Mouse (Mus musculus): ENCODE data around the gene Lamp1.

Gene Lamp1

DNA sequence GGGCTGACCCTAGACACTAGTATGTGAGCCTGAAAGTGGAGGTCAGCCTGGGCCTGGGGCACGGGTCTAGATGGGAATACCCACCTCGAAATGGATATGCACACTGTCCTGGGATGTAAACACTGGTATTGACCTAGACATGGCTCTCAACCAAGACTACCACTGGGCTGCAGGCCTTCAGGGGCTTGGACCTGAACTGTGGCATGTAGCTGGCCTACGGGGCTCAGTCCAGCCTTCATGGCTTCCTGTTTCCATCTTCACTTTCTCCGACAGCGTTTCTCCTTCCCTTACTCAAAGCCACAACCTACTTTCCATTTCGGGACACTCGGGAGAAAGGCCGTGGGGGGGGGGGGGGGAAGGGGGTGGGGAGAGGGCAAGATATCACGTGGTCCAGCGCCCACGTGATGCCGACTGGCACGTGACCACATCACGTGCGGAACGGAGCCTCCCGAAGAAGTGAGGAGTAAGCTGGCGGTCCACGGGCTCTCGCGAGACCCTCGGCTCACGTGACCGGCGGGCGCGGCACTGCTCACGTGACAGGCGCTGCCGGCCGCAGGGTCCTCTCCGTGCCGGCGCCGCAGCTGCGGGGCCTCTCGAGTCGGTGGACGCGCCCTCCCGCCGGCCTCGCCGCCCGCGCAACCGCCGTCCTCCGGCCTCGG lies at the start of gene Lamp1:
Gene Lamp1 (plus strand): TSS at position 444 of the 659 bp plus-strand sequence.
- peak; percentile 100 for DNase-seq

DNA sequence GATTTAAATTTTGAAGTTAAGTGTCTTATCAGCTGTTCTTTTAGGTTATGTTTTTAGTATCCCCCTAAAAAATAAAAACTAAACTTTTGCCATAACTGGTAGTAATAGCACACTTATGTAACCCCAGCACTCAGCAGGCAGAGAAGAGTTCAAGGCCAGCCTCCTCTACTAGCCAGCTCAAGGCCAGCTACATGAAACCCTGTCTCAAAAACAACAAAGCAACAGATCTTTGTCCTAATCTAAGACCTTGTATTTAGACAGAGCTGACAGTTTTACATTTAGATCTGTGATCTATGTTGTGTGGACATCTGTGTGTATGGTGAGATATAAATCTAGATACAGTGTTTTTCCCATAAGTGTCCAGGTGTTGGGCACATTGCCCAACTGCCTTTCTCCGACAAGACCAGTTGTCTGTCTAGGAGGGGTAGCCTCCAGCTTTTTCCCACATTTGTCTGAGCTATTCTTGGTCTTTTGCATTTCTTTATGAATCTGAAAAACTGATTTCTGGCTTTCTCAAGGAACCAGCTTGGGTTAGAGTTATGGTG lies 49.5 kb upstream of the Lamp1 start:
- DNase-seq, result no peak

DNA sequence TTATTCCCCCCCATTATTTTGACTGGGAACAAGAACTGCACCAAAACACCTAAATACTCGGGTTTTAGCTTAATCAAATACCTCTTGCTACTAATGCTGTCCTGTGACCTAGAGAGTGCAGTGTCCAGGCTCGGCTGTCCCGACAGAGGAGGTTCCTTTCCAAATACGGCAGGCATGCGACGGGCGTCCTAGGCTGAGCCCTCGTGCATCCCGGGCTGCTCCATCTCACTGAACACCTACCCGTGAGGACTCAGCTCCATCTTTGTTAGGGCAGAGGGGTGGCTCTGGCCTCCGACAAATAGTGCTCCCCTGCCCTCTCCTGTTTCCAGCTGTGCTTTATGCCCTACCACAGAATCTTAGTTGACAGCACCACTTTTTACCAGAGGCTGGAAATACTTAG lies 47.0 kb upstream of the Lamp1 start:
- no peak for DNase-seq

DNA sequence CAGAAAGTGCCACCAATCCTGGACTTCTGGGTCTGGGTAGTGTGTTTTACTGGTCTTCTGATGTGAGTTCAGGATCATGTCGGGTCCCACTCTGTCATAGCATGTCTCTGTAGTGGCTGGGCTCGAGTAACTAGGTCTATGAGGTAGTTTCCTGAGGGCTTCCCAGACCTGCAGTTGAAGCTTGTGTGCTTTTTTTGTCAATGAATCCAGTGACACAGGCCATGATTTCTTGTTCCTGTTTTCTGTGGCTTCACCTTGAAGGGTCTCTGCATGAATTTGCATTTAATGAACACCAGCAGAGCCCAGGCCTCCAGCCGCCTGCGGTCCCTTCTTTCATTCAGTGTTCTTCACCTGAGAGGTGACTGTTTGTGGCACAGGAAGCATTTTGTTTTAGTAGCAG lies 45.7 kb upstream of the Lamp1 start:
- no peak for DNase-seq

DNA sequence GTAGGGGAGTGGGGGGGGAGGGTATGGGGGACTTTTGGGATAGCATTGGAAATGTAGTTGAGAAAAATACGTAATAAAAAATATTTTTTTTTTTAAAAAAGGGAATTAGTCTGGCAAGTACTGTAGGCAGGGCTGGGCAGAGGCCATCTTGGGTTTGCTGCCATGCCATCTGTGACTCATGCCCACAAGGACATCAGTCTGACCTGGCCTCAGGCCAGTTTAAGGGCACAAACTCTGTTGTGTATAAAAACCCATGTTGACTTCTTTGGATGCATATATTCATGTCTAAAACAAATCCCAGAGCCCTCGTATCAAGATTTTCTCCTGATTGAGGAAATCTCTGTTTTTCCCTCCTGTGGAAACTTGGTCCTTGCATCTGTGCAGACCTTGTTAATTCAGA lies 41.9 kb upstream of the Lamp1 start:
- no peak for DNase-seq

DNA sequence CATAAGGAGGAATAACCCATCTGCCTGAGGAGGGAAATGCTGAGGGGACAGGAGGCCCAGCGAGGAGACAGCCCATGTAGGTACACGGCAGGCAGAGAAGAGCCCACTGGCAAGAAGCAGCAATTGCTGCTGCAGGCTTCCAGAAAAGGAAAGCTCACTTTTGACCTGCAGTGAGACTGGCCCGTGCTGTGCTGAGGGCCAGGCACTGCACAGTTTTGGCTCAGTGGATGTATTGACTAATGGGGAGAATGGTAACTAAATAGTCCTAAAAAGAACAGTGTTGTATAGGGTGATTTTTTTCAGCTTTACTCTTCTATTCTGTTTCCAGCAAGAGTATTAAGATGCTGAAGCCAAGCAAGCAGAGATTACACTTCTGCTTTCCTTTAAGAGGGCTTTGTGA lies 40.4 kb upstream of the Lamp1 start:
- no peak for DNase-seq

DNA sequence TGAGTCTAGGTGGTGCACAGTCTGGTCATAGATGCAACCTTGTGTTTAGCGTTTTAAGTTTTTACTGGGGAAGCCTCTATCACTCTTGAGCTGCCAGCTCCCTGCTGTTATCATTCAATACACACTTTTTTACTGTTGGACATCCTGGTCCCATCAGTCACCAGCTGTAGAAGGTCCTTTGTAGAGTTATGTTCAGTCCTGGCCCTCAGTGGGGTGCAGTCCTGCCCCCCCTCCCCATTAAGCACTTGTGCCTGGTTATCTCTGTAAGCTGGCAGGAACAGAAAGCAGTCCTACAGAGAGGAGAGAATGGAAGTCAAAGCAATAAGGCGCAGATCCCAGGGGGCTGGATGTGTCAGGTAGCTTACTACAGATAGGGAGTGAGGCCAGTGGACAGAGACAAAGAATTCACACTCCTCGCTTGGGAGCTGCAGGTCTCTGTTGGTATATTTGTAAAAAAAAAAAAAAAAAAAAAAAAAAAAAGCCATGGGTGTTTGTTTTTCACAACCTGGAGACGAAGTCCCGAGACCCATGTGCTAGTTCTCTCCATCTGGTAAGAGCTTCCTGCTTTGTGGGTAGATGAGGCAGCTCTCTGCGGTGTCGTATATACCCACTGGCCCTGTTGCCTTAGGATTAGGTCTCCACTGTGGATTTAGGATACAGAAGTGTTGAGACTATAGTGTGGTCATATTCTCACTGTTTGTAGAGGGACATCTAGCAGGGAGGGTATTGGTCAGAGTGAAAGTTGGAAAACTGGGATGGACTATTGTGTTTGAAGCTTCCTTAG lies 37.9 kb upstream of the Lamp1 start:
- no peak for DNase-seq

DNA sequence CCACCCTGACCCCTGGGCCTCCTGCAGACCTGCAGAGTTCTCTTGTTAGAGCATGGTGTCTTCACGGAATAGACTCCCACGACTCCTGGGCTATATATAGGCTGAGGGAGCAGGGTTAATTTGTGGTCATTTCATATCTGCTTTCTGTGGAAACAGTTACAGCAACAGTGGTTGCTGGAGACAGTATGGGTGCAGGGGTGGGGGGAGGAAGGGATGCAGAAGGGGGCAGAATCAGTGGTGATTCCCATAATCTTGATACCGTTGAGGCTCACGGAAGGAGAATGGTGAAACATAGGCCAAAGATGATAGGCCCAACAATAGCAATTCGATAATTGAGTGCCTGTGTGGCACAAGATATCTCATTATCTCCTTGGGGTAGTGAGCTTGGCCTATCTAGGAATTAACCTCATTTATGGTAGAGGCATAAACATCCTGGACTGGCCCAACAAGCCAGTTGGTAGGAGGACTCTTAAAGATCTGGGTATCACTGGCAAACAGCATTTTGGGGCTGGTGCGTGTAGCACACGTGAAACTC lies 36.0 kb upstream of the Lamp1 start:
- DNase-seq, result no peak

DNA sequence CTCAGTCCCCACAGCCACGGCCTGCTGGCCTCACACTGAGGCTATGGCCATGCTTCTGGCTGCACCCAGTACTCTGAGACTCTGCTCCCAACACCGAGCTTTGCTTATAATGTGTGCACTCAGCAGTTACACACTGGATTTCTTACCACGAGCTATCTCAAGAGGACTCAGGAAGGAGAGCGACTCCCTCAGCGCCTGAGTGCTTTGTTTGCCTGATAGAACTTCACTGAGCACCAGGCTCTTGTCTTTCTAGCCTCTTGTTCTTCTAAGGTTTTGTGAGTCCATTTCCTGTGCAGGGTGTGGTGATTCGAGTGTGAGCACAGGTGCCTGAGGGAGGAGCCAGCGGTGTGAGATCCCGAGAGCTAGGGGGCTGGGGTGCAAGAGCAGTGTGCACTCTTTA lies 34.1 kb upstream of the Lamp1 start:
- DNase-seq, result no peak

DNA sequence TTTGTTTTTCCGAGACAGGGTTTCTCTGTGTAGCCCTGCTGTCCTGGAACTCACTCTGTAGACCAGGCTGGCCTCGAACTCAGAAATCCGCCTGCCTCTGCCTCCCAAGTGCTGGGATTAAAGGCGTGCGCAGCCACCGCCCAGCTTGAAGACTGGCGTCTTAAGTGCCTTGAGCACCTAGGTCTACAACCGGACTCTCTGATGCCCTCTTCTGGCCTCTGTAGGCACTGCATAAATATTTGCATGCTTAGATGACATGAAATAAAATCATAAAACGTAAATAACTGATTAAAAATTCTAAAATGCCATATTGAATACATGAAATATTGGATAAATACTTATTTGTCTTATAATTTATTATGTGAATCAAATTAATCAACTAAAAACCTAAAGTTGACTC lies 26.7 kb upstream of the Lamp1 start:
- DNase-seq, result peak; percentile 54 to 85

DNA sequence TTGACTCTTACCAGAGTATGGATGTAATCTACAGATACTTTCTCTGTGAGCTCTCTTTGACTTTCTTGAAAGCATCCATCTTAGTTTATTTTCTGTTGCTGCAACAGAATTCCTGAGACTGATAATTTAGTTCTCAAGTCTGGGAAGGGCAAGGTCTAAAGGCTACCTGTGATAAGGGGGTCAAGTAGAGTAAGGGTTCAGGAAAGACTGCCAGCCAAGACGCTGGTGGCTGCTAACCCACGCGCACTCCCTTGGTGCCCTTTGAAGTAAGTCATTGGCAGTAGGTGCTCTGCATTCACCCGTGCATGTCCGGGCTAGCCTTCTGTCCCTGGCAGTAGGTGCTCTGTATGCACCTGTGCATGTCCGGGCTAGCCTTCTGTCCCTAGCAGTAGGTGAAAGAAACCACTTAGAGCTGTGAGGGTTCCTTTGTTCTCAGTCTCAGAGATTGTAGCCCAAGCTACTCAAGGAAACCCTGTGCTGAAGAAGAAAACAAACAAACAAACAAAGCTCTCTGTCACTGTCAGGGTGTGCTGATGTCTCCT lies 19.2 kb upstream of the Lamp1 start:
- DNase-seq, result no peak

DNA sequence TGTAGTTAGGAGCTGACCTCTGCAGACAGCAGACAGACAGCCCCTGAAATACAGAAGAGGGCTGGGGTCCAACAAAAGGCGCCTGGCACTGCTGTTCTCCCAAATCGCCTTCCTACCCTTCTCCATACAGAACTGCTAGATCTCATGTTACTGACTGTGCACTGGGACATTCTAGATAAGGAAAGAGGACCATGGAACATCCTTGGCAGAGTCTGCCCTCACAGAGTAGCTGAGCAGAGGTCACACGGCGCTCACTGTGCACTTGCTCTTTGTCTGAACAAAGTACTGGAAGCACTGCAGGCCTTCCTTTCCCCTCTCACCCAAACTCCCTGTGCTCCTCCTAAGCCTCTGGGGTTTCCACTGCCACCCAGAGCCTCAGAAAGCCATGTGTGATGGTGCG lies 17.3 kb upstream of the Lamp1 start:
- no peak for DNase-seq

DNA sequence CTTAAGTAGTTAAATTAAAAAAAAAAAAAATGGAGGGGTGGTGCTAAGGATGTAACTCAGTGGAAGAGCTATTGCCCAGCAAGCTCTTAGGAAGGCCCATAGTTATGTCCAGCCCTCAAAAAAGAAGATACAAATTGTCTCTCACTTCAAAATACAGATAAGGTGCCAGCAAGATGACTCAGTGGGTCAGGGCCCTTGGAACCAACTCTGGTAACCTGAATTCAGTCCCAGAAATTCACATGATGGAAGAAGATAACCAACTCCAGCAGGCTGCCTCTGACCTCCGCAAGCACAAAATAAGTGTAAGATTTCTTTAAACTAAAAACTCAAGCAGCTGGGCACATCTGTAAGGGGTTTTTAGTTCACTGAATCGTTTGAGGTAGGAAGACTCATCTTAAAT lies 10.5 kb upstream of the Lamp1 start:
- no peak for DNase-seq

DNA sequence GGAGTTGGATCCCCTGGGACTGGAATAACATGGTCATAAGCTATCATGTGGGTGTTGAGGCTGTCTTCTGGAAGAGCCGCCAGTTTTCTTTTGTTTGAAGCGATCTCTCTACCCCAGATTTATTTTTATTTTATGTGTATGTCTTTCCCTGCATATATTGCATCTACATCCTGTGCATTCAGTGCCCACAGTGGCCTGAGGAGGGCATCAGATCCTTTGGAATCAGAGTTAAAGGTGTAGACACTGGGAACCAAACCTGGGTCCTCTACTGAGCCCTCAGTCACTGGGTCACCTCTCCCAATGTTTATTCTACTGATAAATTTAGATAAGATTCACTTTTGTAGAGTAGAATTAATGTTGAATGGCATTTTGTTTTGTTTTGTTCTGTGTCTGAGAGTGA lies 9.7 kb upstream of the Lamp1 start:
- peak in 1 of 2 experiments; percentile 16 for DNase-seq

DNA sequence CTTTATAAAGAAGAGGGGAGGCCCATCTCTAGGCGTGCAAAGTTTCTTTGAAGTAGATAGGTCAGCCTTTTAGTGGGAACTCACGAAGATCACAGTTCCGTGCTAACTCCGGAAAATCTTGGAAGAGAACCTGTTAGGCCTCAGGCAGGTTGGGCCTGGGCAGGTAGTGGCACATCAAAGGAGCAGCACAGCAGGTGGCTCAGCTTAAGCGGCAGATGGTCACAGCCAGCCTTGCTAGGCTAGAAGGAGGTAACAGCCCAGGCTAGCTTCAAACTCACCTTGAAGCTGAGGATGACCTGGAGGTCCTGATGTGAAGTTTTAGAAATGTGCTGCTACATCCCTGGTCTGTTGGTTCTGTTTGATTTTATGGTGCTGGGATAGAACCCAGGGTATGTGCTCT lies 9.1 kb upstream of the Lamp1 start:
- DNase-seq, result no peak

DNA sequence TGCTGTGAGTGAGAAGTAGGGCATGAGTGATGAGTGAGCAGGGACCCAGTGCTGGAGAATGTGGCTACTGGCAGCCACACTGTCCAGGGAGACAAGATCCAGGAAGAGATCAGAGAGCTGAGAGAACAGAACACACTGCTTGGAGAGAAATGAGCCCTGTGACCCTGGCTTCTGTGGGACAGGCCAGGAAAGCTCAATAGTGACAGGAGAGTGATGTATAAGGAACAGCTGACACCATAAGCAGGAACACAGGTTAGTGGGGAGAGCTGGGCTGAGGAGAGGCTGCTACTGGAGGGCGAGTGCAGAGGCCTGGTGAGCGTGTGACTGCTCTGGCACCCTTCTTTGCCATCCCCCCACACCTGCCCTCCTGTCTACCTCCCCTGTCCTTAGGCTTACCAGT lies 8.0 kb upstream of the Lamp1 start:
- DNase-seq, result no peak

DNA sequence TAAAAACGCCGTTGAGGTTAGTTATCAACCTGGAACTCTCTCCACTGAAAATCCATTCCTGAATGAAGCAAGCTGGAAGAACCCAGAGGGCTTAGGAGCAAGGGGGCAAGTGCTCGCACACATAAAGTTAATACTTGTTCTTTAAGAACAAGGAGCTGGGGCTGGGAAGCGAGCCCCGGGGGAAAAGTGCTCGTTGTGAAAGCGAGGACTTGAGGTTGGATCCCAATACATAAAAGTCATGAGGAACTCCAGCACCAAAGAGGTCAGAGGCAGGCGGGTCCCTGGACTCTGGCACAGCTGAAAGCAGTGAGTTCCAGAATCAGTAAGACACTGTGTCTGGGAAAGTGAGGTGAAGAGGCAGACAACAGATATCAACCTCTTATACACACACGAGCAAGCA lies 4.9 kb upstream of the Lamp1 start:
- DNase-seq, result no peak

DNA sequence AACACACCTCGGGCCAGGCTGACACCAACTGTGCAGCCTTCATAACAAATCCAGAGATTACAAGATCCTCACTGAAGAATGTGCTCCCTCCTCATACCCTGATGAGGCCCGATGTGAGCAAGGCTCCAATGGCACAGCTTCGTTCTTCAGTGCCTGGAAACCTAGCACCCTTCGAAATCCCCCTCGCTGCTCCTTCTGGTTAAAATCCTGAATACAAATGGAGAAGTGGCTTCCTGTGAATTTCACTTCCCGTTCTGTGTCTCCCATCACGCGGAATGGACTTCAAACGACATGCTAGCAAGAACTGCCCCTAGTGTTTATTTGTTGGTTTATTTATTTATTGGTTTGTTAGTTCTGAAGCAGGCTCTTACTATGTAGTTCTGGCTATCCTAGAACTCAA lies 3.6 kb upstream of the Lamp1 start:
- no peak for DNase-seq

DNA sequence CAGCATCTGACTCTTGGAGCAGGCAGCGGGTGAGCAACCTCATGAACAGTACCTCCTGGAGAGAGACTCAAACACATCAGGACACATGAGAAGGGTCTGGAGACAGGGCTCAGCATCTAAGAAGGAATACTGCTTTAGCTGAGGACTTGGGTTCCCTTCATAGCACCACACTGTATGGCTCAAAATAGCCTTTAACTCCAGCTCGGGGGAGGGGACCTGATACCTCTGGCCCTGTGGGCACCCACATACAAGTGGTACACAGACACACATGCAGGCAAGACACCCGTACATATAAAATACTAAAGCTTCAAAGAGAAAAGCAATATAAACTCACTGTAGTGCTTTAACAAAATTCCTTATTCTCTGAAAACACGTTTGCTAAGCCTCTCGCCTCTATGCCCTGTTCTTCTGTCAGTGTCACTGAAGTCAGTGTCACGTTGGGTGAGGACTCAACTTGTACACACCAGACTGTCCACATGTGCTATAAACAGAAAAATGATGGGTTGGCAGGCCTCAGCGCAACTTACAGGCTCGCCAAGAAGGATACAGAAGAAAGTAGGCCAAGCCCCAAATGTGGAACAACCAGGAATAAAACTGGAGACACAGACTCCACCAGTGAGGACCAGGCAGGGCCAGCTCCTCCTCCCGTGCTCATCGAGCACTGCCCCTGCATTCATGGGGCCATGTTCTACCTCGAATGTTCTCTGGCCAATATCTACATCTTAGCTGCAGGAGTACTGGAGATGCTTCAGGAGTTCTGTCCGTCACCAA lies 2.4 kb upstream of the Lamp1 start:
- no peak for DNase-seq

DNA sequence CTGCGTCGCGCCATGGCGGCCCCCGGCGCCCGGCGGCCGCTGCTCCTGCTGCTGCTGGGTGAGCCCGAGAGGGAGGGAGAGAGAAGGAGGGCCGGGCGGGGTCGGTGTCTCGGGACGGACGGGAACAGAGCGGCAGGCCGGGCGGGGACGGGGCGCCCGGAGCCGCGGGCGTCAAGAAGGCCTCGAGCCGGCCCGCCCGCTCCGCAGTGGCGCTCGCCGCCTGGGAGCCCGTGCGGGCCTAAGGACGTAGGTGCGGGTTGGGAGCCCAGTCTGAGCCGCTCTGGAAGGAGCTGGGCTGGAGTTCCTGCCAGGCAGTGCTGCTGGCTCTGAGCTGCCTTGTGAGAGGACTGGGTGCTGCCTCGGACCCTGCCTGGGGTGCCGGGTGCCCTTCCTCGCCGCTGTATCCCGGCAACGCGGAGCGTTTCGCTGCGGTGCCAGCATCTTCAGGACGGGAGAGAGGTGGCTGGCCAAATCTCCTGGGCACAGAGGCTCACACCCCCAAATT lies 468 bp downstream of the Lamp1 start:
- peak in 1 of 2 experiments; percentile 40 for DNase-seq

DNA sequence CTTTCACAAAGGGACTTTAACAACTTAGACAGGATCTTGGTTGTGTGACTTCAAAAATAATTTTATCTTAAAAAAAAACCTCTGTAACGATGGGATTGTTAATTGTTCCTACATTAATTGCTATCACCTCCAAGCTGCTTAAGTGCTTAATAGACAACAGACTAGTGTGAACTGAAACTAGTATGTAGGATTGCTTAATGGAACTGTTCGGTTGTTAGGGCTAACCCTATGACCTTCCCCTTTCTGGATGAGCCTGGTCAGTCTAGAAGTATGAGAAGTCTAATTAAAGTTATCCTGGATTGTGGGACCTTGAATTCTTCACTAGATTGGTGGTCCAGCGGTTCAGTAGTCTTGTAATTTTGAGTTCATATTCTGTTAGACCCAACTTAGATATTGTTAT lies 1.7 kb downstream of the Lamp1 start:
- DNase-seq, result no peak

DNA sequence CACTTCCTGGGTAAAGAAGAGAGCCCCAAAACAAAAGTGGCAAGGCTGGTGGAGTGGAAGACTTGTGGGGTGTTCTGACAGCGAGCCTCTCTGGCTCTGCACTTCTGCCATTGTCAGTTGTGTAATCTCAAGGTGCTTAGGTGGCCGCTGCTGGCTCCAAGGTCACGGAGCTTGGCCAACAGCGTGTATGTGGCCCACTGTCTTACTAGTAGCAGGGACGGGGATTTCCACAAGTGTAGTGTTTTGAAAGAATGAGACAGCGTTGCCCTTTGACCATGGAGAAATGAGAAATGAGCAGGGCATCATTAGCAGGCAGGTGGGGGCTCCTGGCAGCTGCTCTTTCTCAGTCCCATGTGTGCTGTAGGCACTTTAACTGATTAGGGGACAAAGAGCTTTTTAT lies 3.1 kb downstream of the Lamp1 start:
- peak; percentile 46 to 59 for DNase-seq

DNA sequence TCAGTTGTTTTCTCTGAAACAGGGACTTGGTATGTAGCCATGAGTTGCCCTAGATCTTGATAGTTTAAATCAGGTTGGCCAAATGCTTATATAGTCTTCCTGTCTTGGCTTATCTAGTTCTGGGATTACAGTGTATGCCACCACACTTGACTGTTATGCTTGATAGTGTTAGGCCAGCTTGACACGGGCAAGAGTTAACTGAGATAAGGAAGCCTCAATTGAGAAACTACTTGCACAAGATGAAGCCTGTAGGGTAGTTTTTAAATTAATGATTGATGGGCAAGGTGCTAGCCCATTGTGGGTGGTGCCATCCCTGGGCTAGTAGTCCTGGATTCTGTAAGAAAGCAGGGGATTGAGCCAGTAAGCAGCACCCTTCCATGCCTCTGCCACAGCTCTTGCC lies 4.6 kb downstream of the Lamp1 start:
- DNase-seq, result peak in 1 of 2 experiments; percentile 39

All from kidney, postnatal 36 days (tissue).